Mouse (Mus musculus) gastrocnemius, postnatal 4 days (tissue): Measurements from ENCODE around the gene Rffl. TPM values are rescaled to one million over a fixed set of nuclear protein-coding genes. Genes with fewer than 3 reads are reported as not detected.
A peak's percentile ranks its signal among the peaks of the same experiment; 100 is the strongest.

Source experiments
- DNase-seq, 2 experiments: peaks; one replicate each; pipeline ENCODE4 v3.0.0; 2021 to 2022; ENCODE audit warnings: low spot score in 2 of 2, mixed read lengths in 2 of 2
- total RNA-seq, 2 experiments: library from RNA; stranded (reverse); gene quantifications; 2 replicates each; pipeline ENCODE4 v1.2.3; 2021

The Rffl gene
- total RNA-seq, 2 experiments from 2014 or later, result 5.4 to 6.0 TPM

GRCm38 (mm10) chr11:82780983-82781903 is 89.8 kb downstream of the Rffl start, which contains the start of gene Lig3:
TSS of gene Lig3 (plus strand) at chr11:82781108.
- peak; percentile 91 to 95 for DNase-seq

- DNase-seq, result no peak
Measured at GRCm38 (mm10) chr11:82780134-82780533, 90.9 kb downstream of the Rffl start.

- DNase-seq, result no peak
Measured at GRCm38 (mm10) chr11:82764438-82764924, 106.5 kb downstream of the Rffl start.

- DNase-seq, result peak; percentile 90 to 93
Measured at GRCm38 (mm10) chr11:82763742-82764437, 107.1 kb downstream of the Rffl start, which contains the start of the genes Cct6b and Zfp830. TSS of gene Cct6b (minus strand) at chr11:82764321. TSS of gene Zfp830 (plus strand) at chr11:82764345.

GRCm38 (mm10) chr11:82763261-82763660 is 107.7 kb downstream of the Rffl start:
- DNase-seq, result no peak

GRCm38 (mm10) chr11:82762286-82762829 is 108.7 kb downstream of the Rffl start:
- no peak for DNase-seq

- no peak for DNase-seq
Measured at GRCm38 (mm10) chr11:82755919-82756318, 115.1 kb downstream of the Rffl start.

Other genes with a start within 250 kb of the Rffl start
- under 1 TPM; 0.20 to 0.29 TPM for gene Cct6b, start 106.9 kb downstream of the Rffl start, total RNA-seq
- 10 to 100 TPM; 15.7 to 18.4 TPM for gene Zfp830, start 106.9 kb downstream of the Rffl start, total RNA-seq
- 10 to 100 TPM; 18.9 to 20.7 TPM for gene Lig3, start 90.1 kb downstream of the Rffl start, total RNA-seq
- gene Rad51d, start 19.4 kb upstream of the Rffl start, total RNA-seq, result 10 to 100 TPM in 1 of 2 experiments, 1 to 10 TPM in 1; 9.6 to 10.4 TPM
- not detected for gene Fndc8, start 20.9 kb upstream of the Rffl start, total RNA-seq
- 10 to 100 TPM; 22.3 to 27.4 TPM for gene Nle1, start 37.2 kb upstream of the Rffl start, total RNA-seq
- gene Unc45b, start 39.3 kb upstream of the Rffl start, total RNA-seq, result 100 to 1,000 TPM; 115 to 124 TPM
- 10 to 100 TPM; 18.3 to 24.7 TPM for gene Slfn5, start 80.1 kb upstream of the Rffl start, total RNA-seq
- 1 to 10 TPM; 7.5 to 7.8 TPM for gene Slfn9, start 120.6 kb upstream of the Rffl start, total RNA-seq
- gene Slfn8, start 149.6 kb upstream of the Rffl start, total RNA-seq, result under 1 TPM; 0.42 to 0.52 TPM
- 1 to 10 TPM; 2.7 to 3.0 TPM for gene Slfn2, start 193.9 kb upstream of the Rffl start, total RNA-seq
- gene Slfn1, start 245.6 kb upstream of the Rffl start, total RNA-seq, result under 1 TPM in 1 of 2 experiments, not detected in 1; 0.18 TPM